Mouse (Mus musculus): Measurements from ENCODE around the gene Ptprn2. TPM values are rescaled to one million over a fixed set of nuclear protein-coding genes. Genes with fewer than 3 reads are reported as not detected.

The Ptprn2 gene
- total and polyA plus RNA-seq, 3 experiments = 0.17 TPM; not detected in 2

GRCm38 (mm10) chr12:116788346-116788745 is 302.8 kb downstream of the Ptprn2 start:
- H3K79me2 ChIP-seq (replicated peaks; ENCODE audit: control insufficient read depth, extremely low read depth, insufficient read depth, poor library complexity, severe bottlenecking) = no peaks in the 10 kb centered on the region
- DNase-seq (ENCODE audit: extremely low read depth) = no peak
- in situ Hi-C loops (cut with MboI; ENCODE audit: low pct_ligation_motif_present, low pct_unique_long_range_greater_than_20kb, low sequenced_read_pairs) = no loop called here
- no peaks in the 10 kb centered on the region for H3K9me3 ChIP-seq (replicated peaks; ENCODE audit: low read length)
- peaks cover 24% of the 10 kb centered on the region for H3K27me3 ChIP-seq (replicated peaks)
- no peak overlapping the region for H3K27ac ChIP-seq (ENCODE audit: insufficient read depth, low read depth)
- dilution Hi-C loops (cut with MboI; ENCODE audit: extremely low pct_ligation_motif_present, extremely low pct_unique_long_range_greater_than_20kb, low sequenced_read_pairs) = no loop called here
- H3K4me3 ChIP-seq (replicated peaks in 1 of 3; ENCODE audit: low read depth in 2 of 3, low read length in 2 of 3, poor library complexity in 1 of 3) = no peak overlapping the region
- no peak for TF ChIP-seq MYC (IDR thresholded peaks at IDR 0.05; ENCODE audit: low read depth, low read length)
- TF ChIP-seq PAX5 (IDR thresholded peaks at IDR 0.05; ENCODE audit: low read length) = no peak
- no peaks in the 10 kb centered on the region for H3K4me1 ChIP-seq (ENCODE audit: control insufficient read depth in 1 of 2, insufficient read depth in 2 of 2)
- no peak overlapping the region for H3K4me2 ChIP-seq (ENCODE audit: insufficient read depth, low read depth, poor library complexity, severe bottlenecking)
- H3K9ac ChIP-seq (ENCODE audit: insufficient read depth, low read depth) = no peak overlapping the region
- H3K36me3 ChIP-seq (replicated peaks in 1 of 2; ENCODE audit: control insufficient read depth in 1 of 2, insufficient read depth in 1 of 2, low read length in 1 of 2) = no peaks in the 10 kb centered on the region

GRCm38 (mm10) chr12:116803331-116803730 is 317.8 kb downstream of the Ptprn2 start:
- Histone ChIP-seq H3K9ac (ENCODE audit: insufficient read depth, low read depth) (no peak overlapping the region), H3K79me2 (replicated peaks; ENCODE audit: control insufficient read depth, extremely low read depth, insufficient read depth, poor library complexity, severe bottlenecking) (no peaks in the 10 kb centered on the region), H3K27ac (ENCODE audit: insufficient read depth, low read depth) (no peak overlapping the region), H3K9me3 (replicated peaks; ENCODE audit: low read length) (no peaks in the 10 kb centered on the region), H3K4me2 (ENCODE audit: insufficient read depth, low read depth, poor library complexity, severe bottlenecking) (no peak overlapping the region), H3K36me3 (replicated peaks in 1 of 2; ENCODE audit: control insufficient read depth in 1 of 2, insufficient read depth in 1 of 2, low read length in 1 of 2) (no peaks in the 10 kb centered on the region), H3K4me3 (replicated peaks in 1 of 3; ENCODE audit: low read depth in 2 of 3, low read length in 2 of 3, poor library complexity in 1 of 3) (no peak overlapping the region), H3K27me3 (replicated peaks) (peaks cover 34% of the 10 kb centered on the region), H3K4me1 (ENCODE audit: control insufficient read depth in 1 of 2, insufficient read depth in 2 of 2) (no peaks in the 10 kb centered on the region)
- in situ Hi-C loops (cut with MboI; ENCODE audit: low pct_ligation_motif_present, low pct_unique_long_range_greater_than_20kb, low sequenced_read_pairs) = no loop called here
- DNase-seq (ENCODE audit: extremely low read depth) = no peak
- dilution Hi-C loops (cut with MboI; ENCODE audit: extremely low pct_ligation_motif_present, extremely low pct_unique_long_range_greater_than_20kb, low sequenced_read_pairs) = no loop called here
- TF ChIP-seq PAX5 (IDR thresholded peaks at IDR 0.05; ENCODE audit: low read length) (no peak), IRF4 (IDR thresholded peaks at IDR 0.05; ENCODE audit: low read depth, low read length) (no peak), MAX (IDR thresholded peaks at IDR 0.05; ENCODE audit: low read length) (no peak), TBP (conservative IDR thresholded peaks at IDR 0.05; ENCODE audit: low read depth, low read length) (no peak), ZNF384 (IDR thresholded peaks at IDR 0.05; ENCODE audit: low read depth, low read length) (no peak), UBTF (IDR thresholded peaks at IDR 0.05; ENCODE audit: low read depth, low read length) (no peak)

- H3K4me1 ChIP-seq (ENCODE audit: control insufficient read depth in 1 of 2, insufficient read depth in 2 of 2) = no peaks in the 10 kb centered on the region
- no peak overlapping the region for H3K4me3 ChIP-seq (replicated peaks in 1 of 3; ENCODE audit: low read depth in 2 of 3, low read length in 2 of 3, poor library complexity in 1 of 3)
- H3K79me2 ChIP-seq (replicated peaks; ENCODE audit: control insufficient read depth, extremely low read depth, insufficient read depth, poor library complexity, severe bottlenecking) = no peaks in the 10 kb centered on the region
- DNase-seq (ENCODE audit: extremely low read depth) = no peak
- in situ Hi-C loops (cut with MboI; ENCODE audit: low pct_ligation_motif_present, low pct_unique_long_range_greater_than_20kb, low sequenced_read_pairs) (no loop called here), dilution Hi-C loops (cut with MboI; ENCODE audit: extremely low pct_ligation_motif_present, extremely low pct_unique_long_range_greater_than_20kb, low sequenced_read_pairs) (no loop called here)
- no peak overlapping the region for H3K4me2 ChIP-seq (ENCODE audit: insufficient read depth, low read depth, poor library complexity, severe bottlenecking)
- no peaks in the 10 kb centered on the region for H3K9me3 ChIP-seq (replicated peaks; ENCODE audit: low read length)
- H3K36me3 ChIP-seq (replicated peaks in 1 of 2; ENCODE audit: control insufficient read depth in 1 of 2, insufficient read depth in 1 of 2, low read length in 1 of 2) = no peaks in the 10 kb centered on the region
- no peak overlapping the region for H3K27ac ChIP-seq (ENCODE audit: insufficient read depth, low read depth)
- TF ChIP-seq GABPA (IDR thresholded peaks at IDR 0.05; ENCODE audit: insufficient replicate concordance, low read depth, low read length) (no peak), MEF2A (IDR thresholded peaks at IDR 0.05; ENCODE audit: borderline replicate concordance, low read depth, low read length) (no peak), TCF12 (IDR thresholded peaks at IDR 0.05; ENCODE audit: low read depth, low read length) (no peak), TBP (conservative IDR thresholded peaks at IDR 0.05; ENCODE audit: low read depth, low read length) (no peak), SMC3 (IDR thresholded peaks at IDR 0.05; ENCODE audit: low read depth, low read length) (no peak), NRF1 (IDR thresholded peaks at IDR 0.05; ENCODE audit: low read depth, low read length) (no peak), CHD1 (IDR thresholded peaks at IDR 0.05; ENCODE audit: low read depth, low read length) (no peak)
- H3K9ac ChIP-seq (ENCODE audit: insufficient read depth, low read depth) = no peak overlapping the region
- H3K27me3 ChIP-seq (replicated peaks) = peaks cover 42% of the 10 kb centered on the region
These were observed 319.2 kb downstream of the Ptprn2 start for GRCm38 (mm10) chr12:116804712-116805111.
